Mouse (Mus musculus) hematopoietic stem cell, adult 5-6 weeks (primary cell): ENCODE data around the gene Dnajc11. TPM values are rescaled to one million over a fixed set of nuclear protein-coding genes. Genes with fewer than 3 reads are reported as not detected.
A peak's percentile ranks its signal among the peaks of the same experiment; 100 is the strongest.

Experiments
- ATAC-seq, 2 experiments: fragments of 125-278 bp in 1 of 2; replicated peaks in 1 of 2; 2 replicates each; pipeline ENCODE4 v1.8.0; 2016 to 2017; ENCODE audit warnings: inconsistent platforms in 2 of 2, mild to moderate bottlenecking in 2 of 2, moderate number of reproducible peaks in 2 of 2, low read depth in 1 of 2, moderate TSS enrichment in 1 of 2; ENCODE audit not compliant: low FRiP score in 2 of 2, poor library complexity in 2 of 2, severe bottlenecking in 2 of 2, insufficient read depth in 1 of 2, low TSS enrichment in 1 of 2
- total RNA-seq: library from RNA; stranded (forward); fragments of 172-1452, 232-1000 nt; gene quantifications from 2 replicates; pipeline ENCODE4 v1.2.3, GENCODE M21; 2017

The Dnajc11 gene
- total RNA-seq, 1 experiment from 2014 or later = 83.1 TPM

GRCm38 (mm10) chr4:151968204-151968921, 34.9 kb downstream of the Dnajc11 start:
- no peak for ATAC-seq

- ATAC-seq = peak in 1 of 2 experiments; percentile 34; a peak in 1 of 4 replicates
These were observed 38.9 kb downstream of the Dnajc11 start for GRCm38 (mm10) chr4:151972221-151972967.

- ATAC-seq = no peak
These were observed 42.0 kb downstream of the Dnajc11 start for GRCm38 (mm10) chr4:151975441-151975840.

GRCm38 (mm10) chr4:151977748-151978147, 44.3 kb downstream of the Dnajc11 start:
- peak; percentile 82 to 86 for ATAC-seq

GRCm38 (mm10) chr4:151980699-151981098, 47.2 kb downstream of the Dnajc11 start:
- ATAC-seq = no peak

GRCm38 (mm10) chr4:151981363-151981762, 47.9 kb downstream of the Dnajc11 start:
- ATAC-seq = peak; percentile 68 to 86

GRCm38 (mm10) chr4:151983043-151983442, 49.6 kb downstream of the Dnajc11 start:
- no peak for ATAC-seq

- no peak for ATAC-seq
These were observed 50.1 kb downstream of the Dnajc11 start for GRCm38 (mm10) chr4:151983560-151983959.

- no peak for ATAC-seq
These were observed 52.4 kb downstream of the Dnajc11 start for GRCm38 (mm10) chr4:151985886-151986285.

GRCm38 (mm10) chr4:151986650-151987049, 53.2 kb downstream of the Dnajc11 start:
- ATAC-seq = no peak

- ATAC-seq = no peak
These were observed 54.5 kb downstream of the Dnajc11 start for GRCm38 (mm10) chr4:151988014-151988341.

GRCm38 (mm10) chr4:151988342-151989109, 55.0 kb downstream of the Dnajc11 start, which contains the start of gene Thap3:
Thap3 (minus strand) TSS chr4:151988997.
- ATAC-seq = peak; percentile 80 to 86

GRCm38 (mm10) chr4:151989110-151989488, 55.6 kb downstream of the Dnajc11 start:
- no peak for ATAC-seq

- ATAC-seq = no peak
These were observed 58.6 kb downstream of the Dnajc11 start for GRCm38 (mm10) chr4:151992091-151992490.

GRCm38 (mm10) chr4:151993035-151993434, 59.5 kb downstream of the Dnajc11 start:
- ATAC-seq = no peak

GRCm38 (mm10) chr4:151994228-151995171, 61.0 kb downstream of the Dnajc11 start:
- no peak for ATAC-seq
